Mouse (Mus musculus) CH12.LX (cell line): ENCODE data around the gene Nmrk1. TPM values are rescaled to one million over a fixed set of nuclear protein-coding genes. Genes with fewer than 3 reads are reported as not detected.

ENCODE experiments used
- DNase-seq: peaks from one replicate; pipeline ENCODE4 v3.0.0-alpha.2; 2013; ENCODE audit errors: extremely low read depth
- H3K27ac ChIP-seq: 2 replicates; pipeline ENCODE4 v1.5.1; 2012; ENCODE audit warnings: low read depth, mild to moderate bottlenecking, control low read depth, moderate library complexity; ENCODE audit not compliant: insufficient read depth
- H3K27me3 ChIP-seq: replicated peaks from 2 replicates; pipeline ENCODE3; 2012; ENCODE audit warnings: inconsistent platforms
- H3K36me3 ChIP-seq, 2 experiments: replicated peaks in 1 of 2; 2 replicates each; pipeline versions ENCODE3 to v1.6.1; 2012; ENCODE audit warnings: inconsistent platforms in 1 of 2, low read length in 1 of 2, mild to moderate bottlenecking in 1 of 2, mixed read lengths in 1 of 2, moderate library complexity in 1 of 2; ENCODE audit not compliant: control insufficient read depth in 1 of 2, insufficient read depth in 1 of 2
- H3K4me1 ChIP-seq, 2 experiments: 2 replicates each; pipeline ENCODE4 v1.6.1; 2012; ENCODE audit warnings: inconsistent platforms in 1 of 2, moderate library complexity in 1 of 2; ENCODE audit not compliant: insufficient read depth in 2 of 2, control insufficient read depth in 1 of 2
- H3K4me2 ChIP-seq: 2 replicates; pipeline ENCODE4 v1.6.1; 2012; ENCODE audit warnings: low read depth, mild to moderate bottlenecking, control low read depth; ENCODE audit not compliant: poor library complexity, insufficient read depth, severe bottlenecking
- H3K4me3 ChIP-seq, 3 experiments: fragments of 150-350 bp in 1 of 3; sonication (generic) in 1 of 3; replicated peaks in 1 of 3; 2 replicates each; pipeline versions ENCODE3 to v1.5.1; 2011 to 2012; ENCODE audit warnings: low read depth in 2 of 3, low read length in 2 of 3, mild to moderate bottlenecking in 2 of 3, moderate library complexity in 2 of 3, control low read depth in 1 of 3, improper control_type of control experiment in 1 of 3, inconsistent platforms in 1 of 3, mixed read lengths in 1 of 3; ENCODE audit not compliant: poor library complexity in 1 of 3
- H3K79me2 ChIP-seq: replicated peaks from 2 replicates; pipeline ENCODE4 v1.6.1; 2012; ENCODE audit warnings: mild to moderate bottlenecking, moderate library complexity; ENCODE audit not compliant: control insufficient read depth, poor library complexity, insufficient read depth, severe bottlenecking; ENCODE audit errors: extremely low read depth
- H3K9ac ChIP-seq: 2 replicates; pipeline ENCODE4 v1.6.1; 2012; ENCODE audit warnings: low read depth, mild to moderate bottlenecking, control low read depth, moderate library complexity; ENCODE audit not compliant: insufficient read depth
- H3K9me3 ChIP-seq: replicated peaks from 2 replicates; pipeline ENCODE3; 2012; ENCODE audit warnings: low read length, inconsistent platforms, mixed read lengths
- BHLHE40 ChIP-seq: IDR thresholded peaks from 2 replicates; pipeline ENCODE4 v1.6.1; 2011; ENCODE audit warnings: mild to moderate bottlenecking, low read depth, low read length, improper control_type of control experiment
- CHD1 ChIP-seq: IDR thresholded peaks from 2 replicates; pipeline ENCODE4 v1.6.1; 2012; ENCODE audit warnings: low read depth, low read length, improper control_type of control experiment, inconsistent platforms
- CTCF ChIP-seq, 2 experiments: IDR thresholded peaks in 1 of 2; conservative IDR thresholded peaks in 1 of 2; 2 replicates each; pipeline ENCODE4 v1.5.1; 2011 to 2012; ENCODE audit warnings: low read depth in 2 of 2, low read length in 2 of 2, improper control_type of control experiment in 1 of 2, inconsistent platforms in 1 of 2, mild to moderate bottlenecking in 1 of 2, moderate library complexity in 1 of 2
- ELF1 ChIP-seq: IDR thresholded peaks from 2 replicates; pipeline ENCODE4 v1.6.1; 2014; ENCODE audit warnings: low read depth, mild to moderate bottlenecking, inconsistent platforms, low read length, improper control_type of control experiment
- EP300 ChIP-seq: IDR thresholded peaks from 2 replicates; pipeline ENCODE4 v1.6.1; 2011; ENCODE audit warnings: low read length, improper control_type of control experiment
- ETS1 ChIP-seq: conservative IDR thresholded peaks from 2 replicates; pipeline ENCODE4 v1.6.1; 2012; ENCODE audit warnings: low read depth, mild to moderate bottlenecking, inconsistent platforms, low read length, improper control_type of control experiment, moderate library complexity
- GABPA ChIP-seq: IDR thresholded peaks from 2 replicates; pipeline ENCODE4 v1.6.1; 2012; ENCODE audit warnings: low read depth, low read length, improper control_type of control experiment, inconsistent platforms; ENCODE audit not compliant: insufficient replicate concordance
- HCFC1 ChIP-seq: IDR thresholded peaks from 2 replicates; pipeline ENCODE4 v1.6.1; 2012; ENCODE audit warnings: low read depth, mild to moderate bottlenecking, inconsistent platforms, low read length, improper control_type of control experiment
- JUND ChIP-seq: conservative IDR thresholded peaks from 2 replicates; pipeline ENCODE4 v1.6.1; 2011; ENCODE audit warnings: low read depth, low read length, improper control_type of control experiment
- KAT2A ChIP-seq: IDR thresholded peaks from 2 replicates; pipeline ENCODE4 v1.6.1; 2012; ENCODE audit warnings: low read length, improper control_type of control experiment, inconsistent platforms; ENCODE audit not compliant: insufficient replicate concordance
- MAFK ChIP-seq: IDR thresholded peaks from 2 replicates; pipeline ENCODE4 v1.6.1; 2011; ENCODE audit warnings: low read length, improper control_type of control experiment; ENCODE audit not compliant: insufficient replicate concordance
- POLR2AphosphoS2 ChIP-seq: IDR thresholded peaks from 2 replicates; pipeline ENCODE4 v1.6.1; 2011; ENCODE audit warnings: low read depth, low read length, improper control_type of control experiment
- RCOR1 ChIP-seq: conservative IDR thresholded peaks from 2 replicates; pipeline ENCODE4 v1.6.1; 2012; ENCODE audit warnings: low read depth, mild to moderate bottlenecking, inconsistent platforms, low read length, improper control_type of control experiment
- SIN3A ChIP-seq: IDR thresholded peaks from 2 replicates; pipeline ENCODE4 v1.6.1; 2012; ENCODE audit warnings: low read length, improper control_type of control experiment, inconsistent platforms
- TBP ChIP-seq: conservative IDR thresholded peaks from 2 replicates; pipeline ENCODE4 v1.6.1; 2011; ENCODE audit warnings: low read depth, low read length, improper control_type of control experiment
- TCF12 ChIP-seq: IDR thresholded peaks from 2 replicates; pipeline ENCODE4 v1.6.1; 2014; ENCODE audit warnings: low read depth, mild to moderate bottlenecking, inconsistent platforms, low read length, improper control_type of control experiment
- USF2 ChIP-seq: conservative IDR thresholded peaks from 2 replicates; pipeline ENCODE4 v1.6.1; 2011; ENCODE audit warnings: low read depth, low read length, improper control_type of control experiment
- ZKSCAN1 ChIP-seq: IDR thresholded peaks from 2 replicates; pipeline ENCODE4 v1.6.1; 2012; ENCODE audit warnings: low read depth, inconsistent platforms, low read length, improper control_type of control experiment, borderline replicate concordance
- ZMIZ1 ChIP-seq: IDR thresholded peaks from 2 replicates; pipeline ENCODE4 v1.6.1; 2012; ENCODE audit warnings: low read depth, mild to moderate bottlenecking, inconsistent platforms, low read length, improper control_type of control experiment
- dilution Hi-C: fragments of 300-500 bp; cut with MboI; formaldehyde crosslinking; loops from 2 replicates; pipeline ENCODE4 v1.14.3; 2020; ENCODE audit warnings: low sequenced_read_pairs; ENCODE audit not compliant: extremely low pct_unique_long_range_greater_than_20kb, extremely low pct_ligation_motif_present
- in situ Hi-C: fragments of 300-500 bp; cut with MboI; formaldehyde crosslinking; loops from 3 replicates; pipeline ENCODE4 v1.14.3; 2019; ENCODE audit warnings: low sequenced_read_pairs, low pct_ligation_motif_present, low pct_unique_long_range_greater_than_20kb, mixed read lengths
- polyA plus RNA-seq: library from polyadenylated mRNA; unstranded; fragments of >175 nt; gene quantifications from 2 replicates; pipeline ENCODE4 v1.2.1, GENCODE M21; 2012; ENCODE audit warnings: low read depth; ENCODE audit not compliant: insufficient read length
- total RNA-seq, 2 experiments: library from RNA; depleted of rRNA; stranded (reverse); fragments of 300-350 nt in 1 of 2; fragments of >200 nt in 1 of 2; gene quantifications; 2 replicates each; pipeline ENCODE4 v1.2.3; 2012 to 2014

Gene Nmrk1
- total and polyA plus RNA-seq, 3 experiments: 9.7 to 10.1 (median 9.8) TPM

GRCm38 (mm10) chr19:18603011-18603410 lies 28.7 kb upstream of the Nmrk1 start:
- H3K27ac ChIP-seq: no peak overlapping the region
- dilution Hi-C loops: no loop called here

GRCm38 (mm10) chr19:18607907-18608306 lies 23.8 kb upstream of the Nmrk1 start:
- H3K9ac ChIP-seq: no peak overlapping the region
- peaks cover 16 to 41% of the 10 kb centered on the region in 2 experiments for H3K4me1 ChIP-seq
- TF ChIP-seq SIN3A (no peak), BHLHE40 (peak; percentile 86), EP300 (peak; percentile 52; the same call in 1 of the 2 replicates), ETS1 (peak; percentile 72), CTCF (conservative IDR thresholded peaks at IDR 0.05 in 1 of 2, IDR thresholded peaks at IDR 0.05 in 1 of 2; ENCODE audit: low read depth in 2 of 2, low read length in 2 of 2) (no peak)
- H3K4me3 ChIP-seq: no peak overlapping the region
- in situ Hi-C loops: no loop called here
- H3K79me2 ChIP-seq: peaks cover 32% of the 10 kb centered on the region
- peaks cover 7 to 41% of the 10 kb centered on the region in 2 experiments for H3K36me3 ChIP-seq
- dilution Hi-C loops: no loop called here
- H3K27me3 ChIP-seq: no peaks in the 10 kb centered on the region
- no peaks in the 10 kb centered on the region for H3K9me3 ChIP-seq
- H3K4me2 ChIP-seq: peak overlapping the region; percentile 26; the same call in 1 of the 2 replicates
- no peak overlapping the region for H3K27ac ChIP-seq
- DNase-seq: peak; percentile 44

More at GRCm38 (mm10) chr19:18603011-18603410, 28.7 kb upstream of the Nmrk1 start:
- H3K4me3 ChIP-seq: no peak overlapping the region
- in situ Hi-C loops: no loop called here
- H3K79me2 ChIP-seq: peaks cover 24% of the 10 kb centered on the region
- DNase-seq: no peak
- peaks cover 33 to 67% of the 10 kb centered on the region in 2 experiments for H3K4me1 ChIP-seq
- TF ChIP-seq GABPA (no peak), ZKSCAN1 (no peak), KAT2A (no peak), TBP (no peak), USF2 (no peak)
- no peaks in the 10 kb centered on the region for H3K27me3 ChIP-seq
- no peak overlapping the region for H3K4me2 ChIP-seq
- peaks cover 25 to 54% of the 10 kb centered on the region in 2 experiments for H3K36me3 ChIP-seq
- no peaks in the 10 kb centered on the region for H3K9me3 ChIP-seq
- no peak overlapping the region for H3K9ac ChIP-seq

GRCm38 (mm10) chr19:18608975-18609374 lies 22.8 kb upstream of the Nmrk1 start:
- Histone ChIP-seq H3K9me3 (no peaks in the 10 kb centered on the region), H3K36me3 (peaks cover 0 to 35% of the 10 kb centered on the region in 2 experiments), H3K4me1 (peaks cover 16 to 49% of the 10 kb centered on the region in 2 experiments), H3K4me2 (no peak overlapping the region), H3K27me3 (no peaks in the 10 kb centered on the region), H3K4me3 (no peak overlapping the region), H3K9ac (no peak overlapping the region), H3K79me2 (peaks cover 38% of the 10 kb centered on the region), H3K27ac (no peak overlapping the region)
- TF ChIP-seq CHD1 (no peak), ELF1 (no peak), ZMIZ1 (no peak), SIN3A (no peak), TCF12 (no peak), JUND (no peak), POLR2AphosphoS2 (no peak), MAFK (no peak), HCFC1 (no peak), RCOR1 (no peak), BHLHE40 (no peak)
- dilution Hi-C loops: no loop called here
- no peak for DNase-seq
- in situ Hi-C loops: no loop called here
